Mouse (Mus musculus) mesoderm, embryonic 11.5 days (tissue): ENCODE data around the gene 4930469K13Rik.

Experiments
- DNase-seq: peaks from one replicate; pipeline ENCODE4 v3.0.0-alpha.2; 2012; ENCODE audit warnings: low read depth, low spot score

The 4930469K13Rik gene

GRCm38 (mm10) chr11:34079542-34080464 lies 18.6 kb downstream of the 4930469K13Rik start:
- DNase-seq = no peak

- no peak for DNase-seq
Observed at GRCm38 (mm10) chr11:34078581-34078980, 19.8 kb downstream of the 4930469K13Rik start.

- DNase-seq = no peak
Observed at GRCm38 (mm10) chr11:34077870-34078269, 20.5 kb downstream of the 4930469K13Rik start.

GRCm38 (mm10) chr11:34073776-34074175 lies 24.6 kb downstream of the 4930469K13Rik start:
- peak; percentile 79 for DNase-seq

- DNase-seq = no peak
Observed at GRCm38 (mm10) chr11:34072309-34072708, 26.0 kb downstream of the 4930469K13Rik start.

GRCm38 (mm10) chr11:34070596-34070995 lies 27.8 kb downstream of the 4930469K13Rik start:
- no peak for DNase-seq

GRCm38 (mm10) chr11:34063702-34064485 lies 34.5 kb downstream of the 4930469K13Rik start:
- no peak for DNase-seq

GRCm38 (mm10) chr11:34063257-34063656 lies 35.1 kb downstream of the 4930469K13Rik start:
- no peak for DNase-seq

- no peak for DNase-seq
Observed at GRCm38 (mm10) chr11:34061740-34062139, 36.6 kb downstream of the 4930469K13Rik start.

- no peak for DNase-seq
Observed at GRCm38 (mm10) chr11:34058960-34059359, 39.4 kb downstream of the 4930469K13Rik start.

GRCm38 (mm10) chr11:34058332-34058731 lies 40.0 kb downstream of the 4930469K13Rik start:
- DNase-seq = no peak

- DNase-seq = no peak
Observed at GRCm38 (mm10) chr11:34056715-34057114, 41.6 kb downstream of the 4930469K13Rik start.

GRCm38 (mm10) chr11:34054031-34054727 lies 44.2 kb downstream of the 4930469K13Rik start:
- DNase-seq = no peak

GRCm38 (mm10) chr11:34053031-34053818 lies 45.1 kb downstream of the 4930469K13Rik start:
- no peak for DNase-seq

- DNase-seq = no peak
Observed at GRCm38 (mm10) chr11:34050643-34051042, 47.7 kb downstream of the 4930469K13Rik start.

GRCm38 (mm10) chr11:34050063-34050462 lies 48.3 kb downstream of the 4930469K13Rik start:
- DNase-seq = no peak

- DNase-seq = no peak
Observed at GRCm38 (mm10) chr11:34049125-34049379, 49.3 kb downstream of the 4930469K13Rik start.

GRCm38 (mm10) chr11:34048375-34049124 lies 49.8 kb downstream of the 4930469K13Rik start:
- no peak for DNase-seq

- no peak for DNase-seq
Observed at GRCm38 (mm10) chr11:34047542-34047937, 50.8 kb downstream of the 4930469K13Rik start.

- DNase-seq = no peak
Observed at GRCm38 (mm10) chr11:34046767-34047541, 51.4 kb downstream of the 4930469K13Rik start, which contains the start of gene Lcp2. Gene Lcp2 (plus strand): TSS chr11:34046920.
